Mouse (Mus musculus) kidney, adult 2 months (tissue): ENCODE data around the gene Cfap97. TPM values are rescaled to one million over a fixed set of nuclear protein-coding genes. Genes with fewer than 3 reads are reported as not detected.

ENCODE experiments used
- DNase-seq: peaks from one replicate; pipeline ENCODE4 v3.0.0; 2021
- H3K27ac ChIP-seq: fragments of 200-500 bp; 2 replicates; pipeline ENCODE4 v1.5.1; 2012; ENCODE audit warnings: low read depth, low read length, control low read depth, inconsistent platforms; ENCODE audit not compliant: insufficient read depth
- H3K27me3 ChIP-seq: fragments of 200-500 bp; replicated peaks from 2 replicates; pipeline ENCODE4 v1.6.1; 2012; ENCODE audit warnings: mild to moderate bottlenecking, moderate library complexity, low read length, inconsistent platforms; ENCODE audit not compliant: control insufficient read depth, insufficient read depth
- H3K36me3 ChIP-seq: fragments of 200-500 bp; 2 replicates; pipeline ENCODE4 v1.6.1; 2012; ENCODE audit warnings: mild to moderate bottlenecking, moderate library complexity, low read length, inconsistent platforms; ENCODE audit not compliant: control insufficient read depth, insufficient read depth
- H3K4me1 ChIP-seq: fragments of 200-500 bp; 2 replicates; pipeline ENCODE4 v1.6.1; 2011; ENCODE audit warnings: low read length; ENCODE audit not compliant: control insufficient read depth, insufficient read depth
- H3K4me3 ChIP-seq: fragments of 200-500 bp; 2 replicates; pipeline ENCODE4 v1.5.1; 2011; ENCODE audit warnings: mild to moderate bottlenecking, low read depth, low read length, control low read depth; ENCODE audit not compliant: insufficient read depth
- CTCF ChIP-seq: fragments of 200-500 bp; conservative IDR thresholded peaks from 2 replicates; pipeline ENCODE4 v1.5.1; 2011; ENCODE audit warnings: low read depth, mild to moderate bottlenecking, control low read depth, low read length, moderate library complexity, mixed read lengths; ENCODE audit not compliant: insufficient read depth, insufficient read length
- POLR2A ChIP-seq: fragments of 200-500 bp; IDR thresholded peaks from one replicate; pipeline ENCODE4 v1.6.1; 2011; ENCODE audit warnings: low read depth, low read length, control low read depth
- WGBS: fragments of 180-500 bp; shearing (Covaris S2); methylation state at CpG from one replicate; pipeline ENCODE4 v1.1.7; 2018; 5-methylcytosine and 5-hydroxymethylcytosine counted together
- polyA plus RNA-seq: library from polyadenylated mRNA; depleted of rRNA; stranded (reverse); fragments of >200 nt; gene quantifications from 2 replicates; pipeline ENCODE4 v1.2.3, GENCODE M21; 2012

The Cfap97 gene
- polyA plus RNA-seq, 1 experiment, result 7.4 TPM

- DNase-seq, result peak; percentile 98
- H3K36me3 ChIP-seq, result no peaks in the 10 kb centered on the region
- WGBS, result under 1% methylated on average over 77 of the region's 77 CpGs
- no peaks in the 10 kb centered on the region for H3K27me3 ChIP-seq
- peak overlapping the region; percentile 94 for H3K4me3 ChIP-seq
- no peak for TF ChIP-seq CTCF
- peak; percentile 87 for TF ChIP-seq POLR2A
- peaks cover 10% of the 10 kb centered on the region; the same call in 1 of the 2 replicates for H3K4me1 ChIP-seq
- peak overlapping the region; percentile 81 for H3K27ac ChIP-seq
Measured at GRCm38 (mm10) chr8:46162953-46163869, 11.6 kb downstream of the Cfap97 start.

DNA sequence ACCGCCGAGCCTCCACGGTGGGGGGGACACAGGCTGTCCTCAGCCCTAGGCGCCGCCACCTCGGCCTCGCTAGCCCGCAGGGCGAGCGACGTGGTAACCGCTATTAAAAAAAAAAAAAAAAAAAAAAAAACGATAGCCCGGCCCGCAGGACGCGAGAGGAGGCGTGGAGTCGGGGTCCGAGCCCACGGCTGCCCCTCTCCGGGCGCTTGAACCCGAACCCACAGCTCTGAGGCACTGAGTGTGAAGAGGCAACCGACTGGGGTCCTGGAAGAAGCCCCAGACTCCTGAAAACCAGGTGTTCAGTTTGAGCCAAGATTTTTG lies 12.3 kb downstream of the Cfap97 start:
- TF ChIP-seq CTCF (no peak), POLR2A (no peak)
- no peak for DNase-seq
- WGBS, result under 1% methylated on average over 24 of the region's 25 CpGs

GRCm38 (mm10) chr8:46173651-46174050 lies 22.1 kb downstream of the Cfap97 start:
- 81% methylated on average over 2 of the region's 2 CpGs for WGBS
- no peak for DNase-seq
- H3K27ac ChIP-seq, result no peak overlapping the region
- H3K27me3 ChIP-seq, result no peaks in the 10 kb centered on the region
- no peaks in the 10 kb centered on the region for H3K4me1 ChIP-seq
- H3K36me3 ChIP-seq, result peaks cover 1% of the 10 kb centered on the region; the same call in 1 of the 2 replicates
- no peak for TF ChIP-seq CTCF
- TF ChIP-seq POLR2A, result no peak
- H3K4me3 ChIP-seq, result no peak overlapping the region

More for the DNA sequence above, 12.3 kb downstream of the Cfap97 start:
- Histone ChIP-seq H3K36me3 (no peaks in the 10 kb centered on the region), H3K4me1 (peaks cover 10% of the 10 kb centered on the region; the same call in 1 of the 2 replicates), H3K4me3 (peak overlapping the region; percentile 94), H3K27me3 (no peaks in the 10 kb centered on the region), H3K27ac (peak overlapping the region; percentile 49)

DNA sequence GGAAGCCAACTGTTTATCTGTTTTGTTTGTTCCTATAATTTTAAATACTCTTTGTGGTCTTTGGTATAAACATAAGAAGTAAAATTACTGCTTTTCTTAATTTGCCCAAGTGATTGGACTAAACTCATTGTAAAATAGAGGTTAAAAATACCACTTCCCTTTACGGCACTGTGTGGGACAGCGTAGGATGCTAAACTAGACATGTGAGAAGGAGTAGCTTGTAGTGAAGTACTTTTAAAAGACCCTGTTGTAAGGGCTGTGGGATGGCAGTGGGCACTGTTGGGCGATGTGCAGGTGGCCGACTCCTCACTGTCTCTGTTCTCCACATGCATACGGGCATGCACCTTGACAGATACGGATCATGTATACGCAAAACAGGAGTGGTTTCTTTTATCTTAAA lies 28.6 kb downstream of the Cfap97 start:
- TF ChIP-seq CTCF, result no peak
- no peak for TF ChIP-seq POLR2A
- no peak for DNase-seq
- 95% methylated on average over 7 of the region's 7 CpGs for WGBS

GRCm38 (mm10) chr8:46185361-46185760 lies 33.8 kb downstream of the Cfap97 start:
- no peak for TF ChIP-seq POLR2A
- peak; percentile 44 for TF ChIP-seq CTCF
- Histone ChIP-seq H3K27ac (no peak overlapping the region), H3K4me3 (no peak overlapping the region), H3K27me3 (no peaks in the 10 kb centered on the region), H3K36me3 (no peaks in the 10 kb centered on the region; the same call in 1 of the 2 replicates), H3K4me1 (no peaks in the 10 kb centered on the region)
- peak; percentile 48 for DNase-seq
- 8% methylated on average over 2 of the region's 2 CpGs for WGBS

More for the DNA sequence above, 28.6 kb downstream of the Cfap97 start:
- Histone ChIP-seq H3K27me3 (no peaks in the 10 kb centered on the region), H3K4me1 (no peaks in the 10 kb centered on the region), H3K4me3 (no peak overlapping the region), H3K27ac (no peak overlapping the region), H3K36me3 (no peaks in the 10 kb centered on the region; the same call in 1 of the 2 replicates)

DNA sequence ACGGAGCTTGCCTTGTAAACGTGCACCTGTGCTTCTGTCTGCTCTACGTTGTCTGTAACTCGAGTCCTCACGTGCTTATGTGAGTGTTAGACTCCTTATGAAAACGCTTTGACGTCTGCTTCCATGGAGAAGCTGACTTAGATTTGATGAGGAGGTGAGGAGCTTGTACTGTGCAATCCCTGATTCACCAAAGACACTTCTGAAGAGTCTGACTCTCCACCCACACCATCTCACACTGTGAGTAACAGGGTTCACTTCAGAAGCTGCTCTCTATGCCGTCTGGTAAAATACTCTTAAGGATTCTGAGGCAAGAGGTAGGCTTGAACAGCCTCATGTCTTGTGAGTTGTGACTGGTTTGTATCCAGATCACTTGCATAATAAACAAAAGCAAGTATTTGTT lies 41.5 kb downstream of the Cfap97 start:
- WGBS, result 78% methylated on average over 8 of the region's 8 CpGs
- H3K36me3 ChIP-seq, result peaks cover 2% of the 10 kb centered on the region; the same call in 1 of the 2 replicates
- H3K27me3 ChIP-seq, result no peaks in the 10 kb centered on the region
- no peak overlapping the region for H3K4me3 ChIP-seq
- no peak overlapping the region for H3K27ac ChIP-seq
- H3K4me1 ChIP-seq, result no peaks in the 10 kb centered on the region
- DNase-seq, result no peak
- TF ChIP-seq CTCF, result no peak
- TF ChIP-seq POLR2A, result no peak

DNA sequence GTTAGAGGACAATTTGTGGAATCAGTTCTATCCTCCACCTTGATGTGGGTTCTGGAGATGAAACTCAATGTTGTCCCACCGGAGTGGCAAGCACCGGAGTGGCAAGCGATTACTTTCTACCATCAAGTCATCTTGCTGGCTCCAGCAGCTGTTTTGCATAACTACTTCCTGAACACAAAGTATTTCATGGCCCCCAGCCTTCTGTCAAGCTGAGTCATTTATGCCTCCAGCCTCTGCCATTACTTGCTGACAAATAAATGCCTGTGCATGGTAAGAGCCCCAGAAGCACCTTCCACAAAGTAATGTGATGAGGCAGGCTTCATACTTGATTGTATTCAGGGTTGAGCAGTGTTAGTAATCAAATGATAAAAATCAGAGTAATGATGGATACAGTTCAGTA lies 45.3 kb downstream of the Cfap97 start:
- Histone ChIP-seq H3K4me3 (no peak overlapping the region), H3K27me3 (no peaks in the 10 kb centered on the region), H3K4me1 (no peaks in the 10 kb centered on the region), H3K36me3 (peaks cover 2% of the 10 kb centered on the region; the same call in 1 of the 2 replicates), H3K27ac (no peak overlapping the region)
- 77% methylated on average over 3 of the region's 3 CpGs for WGBS
- TF ChIP-seq POLR2A (no peak), CTCF (no peak)
- no peak for DNase-seq
